Mouse (Mus musculus): ENCODE measurements around the gene 4930469K13Rik.
"Not testable (repeated sequence)": the region's sequence is repeated elsewhere in the genome, so short reads cannot be mapped to it uniquely, and the experiment has no call there.

4930469K13Rik gene

DNA sequence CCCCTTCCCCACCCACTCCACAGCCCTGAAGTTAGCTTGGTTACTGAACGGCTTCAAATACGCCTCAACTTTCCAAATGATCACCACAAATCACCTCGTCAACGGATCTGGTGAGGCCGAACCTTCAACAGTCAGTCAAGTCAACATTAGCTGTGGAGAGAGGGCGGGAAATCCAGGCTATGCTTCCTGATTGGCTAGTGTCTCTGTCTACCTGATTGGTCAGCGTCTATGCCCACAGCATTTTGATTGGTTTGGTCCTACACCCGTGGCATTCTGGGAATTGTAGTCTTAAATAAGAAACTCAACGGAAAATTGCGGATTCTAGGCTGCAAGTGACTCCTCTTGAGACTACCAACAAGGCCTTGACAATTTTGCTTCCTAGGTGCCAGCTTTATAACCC, at the start of gene 4930469K13Rik:
4930469K13Rik (minus strand) TSS at position 133 of the 400 bp plus-strand sequence.
- no peak for DNase-seq (ENCODE audit: low read depth, low spot score)

GRCm38 (mm10) chr11:34146934-34147333, 48.6 kb upstream of the 4930469K13Rik start:
- no peak for DNase-seq (ENCODE audit: low read depth, low spot score)

- no peak for DNase-seq (ENCODE audit: low read depth, low spot score)
Observed at GRCm38 (mm10) chr11:34144421-34144820, 46.1 kb upstream of the 4930469K13Rik start.

DNA sequence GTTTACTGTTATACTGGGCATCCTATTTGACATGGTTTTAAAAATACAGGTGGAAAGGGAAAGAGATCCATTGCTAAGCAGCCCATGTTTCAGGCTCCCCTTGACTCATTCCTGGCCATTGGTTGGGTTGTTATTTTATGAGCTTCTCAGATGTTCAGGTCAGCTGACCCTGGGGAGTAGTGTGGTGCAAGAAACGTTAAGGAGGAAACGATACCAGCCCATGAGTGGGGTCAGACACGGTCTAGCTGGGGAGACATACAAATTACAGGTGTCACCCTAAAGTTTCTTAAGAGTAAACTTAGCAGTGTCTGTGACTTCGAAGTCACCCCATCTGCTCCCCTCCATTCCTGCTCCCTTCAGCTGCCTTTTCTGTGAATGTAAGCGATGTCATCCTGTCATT, 45.6 kb upstream of the 4930469K13Rik start:
- no peak for DNase-seq (ENCODE audit: low read depth, low spot score)

DNA sequence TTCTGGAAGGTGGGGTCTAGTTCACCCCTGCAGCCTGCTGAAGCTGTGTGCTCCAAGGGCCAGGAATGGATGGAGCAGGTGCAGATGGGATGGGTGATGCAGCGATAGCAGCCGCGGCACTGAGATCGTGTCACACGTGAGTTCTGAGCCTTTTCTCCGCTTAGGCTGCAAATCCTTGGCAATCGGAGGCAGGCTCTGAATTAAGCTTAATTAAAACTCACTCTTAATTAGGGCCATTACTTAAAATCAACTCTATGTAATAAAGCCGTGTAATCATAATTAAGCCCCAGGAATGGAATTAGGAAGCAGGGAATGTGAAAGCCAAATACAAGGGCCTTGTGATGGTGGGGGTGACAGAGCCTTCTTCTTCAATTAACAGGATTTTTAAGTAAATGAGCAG, 40.9 kb upstream of the 4930469K13Rik start:
- no peak for DNase-seq (ENCODE audit: low read depth, low spot score)

- no peak for DNase-seq (ENCODE audit: low read depth, low spot score)
Observed at GRCm38 (mm10) chr11:34128412-34128811, 30.1 kb upstream of the 4930469K13Rik start.

DNA sequence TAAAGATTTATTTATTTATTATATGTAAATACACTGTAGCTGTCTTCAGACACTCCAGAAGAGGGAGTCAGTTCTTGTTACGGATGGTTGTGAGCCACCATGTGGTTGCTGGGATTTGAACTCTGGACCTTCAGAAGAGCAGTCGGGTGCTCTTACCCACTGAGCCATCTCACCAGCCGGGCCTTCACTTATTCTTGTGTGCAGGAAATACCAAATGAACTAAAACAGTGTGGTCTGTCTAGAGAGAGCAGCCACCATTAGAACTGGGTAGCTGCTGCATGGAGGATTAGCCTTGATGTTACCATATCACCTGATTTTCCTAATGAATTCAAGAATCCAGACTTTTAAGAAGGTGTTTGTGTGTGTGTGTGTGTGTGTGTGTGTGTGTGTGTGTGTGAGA, 27.4 kb upstream of the 4930469K13Rik start:
- DNase-seq (ENCODE audit: low read depth, low spot score), result not testable (repeated sequence)

- DNase-seq (ENCODE audit: low read depth, low spot score), result no peak
Observed at GRCm38 (mm10) chr11:34124852-34125251, 26.5 kb upstream of the 4930469K13Rik start.

- DNase-seq (ENCODE audit: low read depth, low spot score), result peak; percentile 38
Observed at GRCm38 (mm10) chr11:34123147-34123546, 24.8 kb upstream of the 4930469K13Rik start.

DNA sequence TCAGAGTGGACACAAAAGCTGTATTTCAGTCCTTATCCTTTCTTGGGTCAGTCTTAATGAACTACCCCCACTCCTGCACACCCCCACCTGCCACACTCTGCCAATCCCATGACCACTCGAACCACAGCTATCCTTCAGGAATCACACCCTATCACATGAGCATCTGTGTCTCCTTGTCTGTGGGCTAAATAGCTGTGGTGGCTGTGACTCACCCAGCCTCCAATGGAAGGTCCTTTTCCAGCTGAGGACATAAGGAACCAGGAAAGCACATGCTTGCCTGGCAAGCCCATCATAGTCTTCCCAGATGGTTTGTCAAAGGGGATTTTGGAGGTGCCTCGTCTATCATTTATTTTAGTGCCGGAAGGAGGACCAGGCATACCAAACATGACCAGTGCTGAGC, 20.0 kb upstream of the 4930469K13Rik start:
- no peak for DNase-seq (ENCODE audit: low read depth, low spot score)

DNA sequence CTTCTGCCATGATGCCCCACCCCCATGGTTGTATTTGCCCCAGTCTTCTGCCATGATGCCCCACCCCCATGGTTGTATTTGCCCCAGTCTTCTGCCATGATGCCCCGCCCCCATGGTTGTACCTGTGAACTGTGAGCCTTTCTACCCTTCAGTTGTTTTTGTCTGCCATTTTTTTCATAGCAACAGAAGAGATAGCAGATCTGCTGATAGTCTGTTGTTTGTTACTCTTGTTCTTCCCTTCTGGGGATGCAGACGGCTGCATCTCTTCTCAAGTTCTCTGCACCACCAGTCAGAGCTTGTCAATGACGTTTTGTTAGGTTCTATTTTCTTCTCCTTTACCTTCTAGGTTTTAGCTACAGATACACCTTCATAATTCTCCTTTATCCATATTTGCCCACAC, 19.2 kb upstream of the 4930469K13Rik start:
- no peak for DNase-seq (ENCODE audit: low read depth, low spot score)

DNA sequence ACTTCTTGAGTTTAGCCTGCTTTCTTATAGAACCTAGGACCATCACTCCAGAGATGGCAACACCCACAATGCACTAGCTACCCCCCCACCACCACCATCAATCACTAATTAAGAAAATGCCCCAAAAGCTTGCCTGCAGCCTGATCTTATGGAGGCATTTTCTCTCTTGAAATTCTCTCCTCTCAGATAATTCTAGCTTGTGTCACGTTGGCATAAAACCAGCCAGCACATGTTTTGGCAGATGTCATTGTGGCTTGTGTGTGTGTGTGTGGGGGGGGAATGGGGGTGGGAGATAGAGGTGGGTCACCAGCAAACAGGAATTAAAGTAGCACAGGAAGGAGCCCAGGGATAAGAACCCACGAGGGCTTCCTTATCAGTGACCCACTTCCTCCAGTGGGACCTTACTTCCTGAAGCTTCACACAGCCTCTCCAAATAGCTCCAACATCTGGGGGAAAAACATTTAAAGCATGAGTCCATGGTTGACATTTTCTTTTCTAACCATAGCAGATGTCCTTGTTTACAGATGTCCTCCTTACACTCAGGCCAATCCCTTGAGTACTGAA, 18.3 kb upstream of the 4930469K13Rik start:
- no peak for DNase-seq (ENCODE audit: low read depth, low spot score)

- DNase-seq (ENCODE audit: low read depth, low spot score), result no peak
Observed at GRCm38 (mm10) chr11:34113760-34114159, 15.4 kb upstream of the 4930469K13Rik start.

- peak; percentile 7 for DNase-seq (ENCODE audit: low read depth, low spot score)
Observed at GRCm38 (mm10) chr11:34112781-34113380, 14.5 kb upstream of the 4930469K13Rik start.

- no peak for DNase-seq (ENCODE audit: low read depth, low spot score)
Observed at GRCm38 (mm10) chr11:34111940-34112339, 13.6 kb upstream of the 4930469K13Rik start.

GRCm38 (mm10) chr11:34109260-34109659, 10.9 kb upstream of the 4930469K13Rik start:
- DNase-seq (ENCODE audit: low read depth, low spot score), result no peak

- no peak for DNase-seq (ENCODE audit: low read depth, low spot score)
Observed at GRCm38 (mm10) chr11:34104919-34105318, 6.6 kb upstream of the 4930469K13Rik start.

- no peak for DNase-seq (ENCODE audit: low read depth, low spot score)
Observed at GRCm38 (mm10) chr11:34101827-34102226, 3.5 kb upstream of the 4930469K13Rik start.

DNA sequence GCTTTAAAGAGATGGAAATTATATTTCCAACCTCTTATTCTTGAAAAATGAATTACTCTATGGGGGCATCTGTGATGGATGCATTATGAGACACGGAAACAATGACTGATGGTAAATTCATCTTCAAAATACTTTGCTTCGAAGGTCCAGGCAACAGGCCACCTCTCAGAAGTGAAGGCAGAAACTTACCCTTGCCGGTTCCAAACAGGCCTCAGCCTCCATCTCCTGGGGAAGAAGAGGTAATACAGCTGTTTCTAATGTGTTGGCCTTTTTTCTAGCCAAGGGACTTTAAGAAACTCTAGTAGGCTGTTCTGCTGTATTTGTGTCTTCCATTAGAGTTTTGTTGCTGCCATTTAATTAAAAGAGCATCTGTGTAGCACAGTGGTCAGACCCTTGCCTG, 11.3 kb downstream of the 4930469K13Rik start:
- DNase-seq (ENCODE audit: low read depth, low spot score), result no peak

GRCm38 (mm10) chr11:34086164-34086751, 12.1 kb downstream of the 4930469K13Rik start:
- DNase-seq (ENCODE audit: low read depth, low spot score), result no peak

DNA sequence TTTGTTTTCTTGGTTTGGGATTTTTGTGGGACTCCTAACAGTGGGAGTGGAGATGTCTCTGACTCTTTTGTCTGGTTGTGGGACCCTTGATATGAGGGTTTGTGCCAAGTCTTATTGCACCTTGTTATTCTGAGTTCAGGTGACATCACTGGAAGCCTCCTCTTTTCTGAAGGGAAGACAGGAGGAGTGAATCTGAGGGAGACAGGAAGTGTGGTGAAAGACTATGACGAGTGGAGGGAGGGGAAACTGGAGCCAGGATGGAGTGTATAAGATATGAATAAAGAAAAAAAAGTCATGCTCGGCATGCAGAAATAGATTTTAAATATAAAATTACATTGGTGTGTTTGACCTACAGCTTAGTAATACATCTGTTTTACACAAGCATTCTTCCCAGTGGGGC, 13.7 kb downstream of the 4930469K13Rik start:
- DNase-seq (ENCODE audit: low read depth, low spot score), result no peak

DNA sequence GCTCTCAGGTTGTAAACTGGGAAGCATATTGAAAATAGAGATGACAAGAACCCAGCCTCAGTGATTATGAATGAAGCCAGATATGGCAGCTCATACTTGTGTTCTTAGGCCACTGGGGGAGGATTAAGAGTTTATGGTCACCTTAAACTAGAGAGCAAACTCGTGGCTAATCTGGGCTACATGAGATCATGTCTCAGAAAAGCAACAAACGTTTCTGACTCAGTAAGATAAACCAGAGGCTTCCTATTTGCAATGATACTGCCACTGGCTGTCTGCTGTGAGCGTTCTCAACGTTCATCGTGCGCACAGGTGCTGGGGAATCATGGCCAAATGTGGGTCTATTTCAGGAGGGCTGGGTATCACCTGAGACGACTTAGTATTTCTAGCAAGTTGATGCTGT, 14.6 kb downstream of the 4930469K13Rik start:
- DNase-seq (ENCODE audit: low read depth, low spot score), result no peak

All from embryo, embryonic 11.5 days (tissue).